Mouse (Mus musculus) urinary bladder, postnatal 14 days (tissue): ENCODE measurements around the gene Gm20509.
"Not testable (repeated sequence)": the region's sequence is repeated elsewhere in the genome, so short reads cannot be mapped to it uniquely, and the experiment has no call there.

ENCODE experiments used
- DNase-seq: peaks from one replicate; pipeline ENCODE4 v3.0.0; 2021; ENCODE audit warnings: low spot score

Gene Gm20509

DNA sequence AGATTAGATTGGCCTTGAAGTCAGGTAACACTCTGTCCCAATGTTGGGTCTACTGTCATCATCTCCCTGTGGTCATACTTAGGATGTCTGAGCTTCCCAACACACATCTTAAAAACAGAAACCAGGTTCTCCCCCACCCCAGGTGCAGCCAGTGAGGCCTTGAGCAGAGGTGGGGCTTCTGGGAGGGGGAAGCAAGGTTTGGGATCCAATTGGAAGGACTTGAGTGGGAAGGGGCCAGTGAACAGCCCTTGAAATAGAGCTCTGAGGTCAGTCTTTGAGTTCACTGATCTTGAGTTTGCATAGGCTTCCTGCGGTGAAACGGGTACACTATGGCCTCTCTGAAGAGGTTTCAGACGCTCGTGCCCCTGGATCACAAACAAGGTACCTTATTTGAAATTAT is at the start of gene Gm20509:
TSS of gene Gm20509 (plus strand) at position 290 of the 400 bp plus-strand sequence.
- DNase-seq: no peak

- no peak for DNase-seq
Observed at GRCm38 (mm10) chr9:73055441-73055911, 46.8 kb upstream of the Gm20509 start.

DNA sequence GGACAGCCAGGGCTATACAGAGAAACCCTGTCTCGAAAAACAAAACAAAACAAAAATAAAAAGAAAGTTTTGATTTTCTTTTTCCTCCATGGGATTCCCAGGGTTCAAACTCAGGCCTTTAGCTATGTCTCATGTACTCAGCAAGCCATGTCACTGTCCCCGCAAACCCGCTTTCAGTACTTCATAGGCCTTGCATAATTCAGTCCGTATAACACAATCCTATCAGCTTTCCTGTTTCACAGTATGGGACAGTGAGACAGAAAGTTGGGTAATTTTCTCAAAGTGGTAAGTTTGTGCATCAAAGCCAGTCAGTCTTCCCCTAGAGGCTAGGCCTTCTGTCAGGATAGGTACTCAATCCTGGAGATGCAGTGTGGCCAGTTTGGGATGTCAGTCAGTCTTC is 43.0 kb upstream of the Gm20509 start:
- no peak for DNase-seq

DNA sequence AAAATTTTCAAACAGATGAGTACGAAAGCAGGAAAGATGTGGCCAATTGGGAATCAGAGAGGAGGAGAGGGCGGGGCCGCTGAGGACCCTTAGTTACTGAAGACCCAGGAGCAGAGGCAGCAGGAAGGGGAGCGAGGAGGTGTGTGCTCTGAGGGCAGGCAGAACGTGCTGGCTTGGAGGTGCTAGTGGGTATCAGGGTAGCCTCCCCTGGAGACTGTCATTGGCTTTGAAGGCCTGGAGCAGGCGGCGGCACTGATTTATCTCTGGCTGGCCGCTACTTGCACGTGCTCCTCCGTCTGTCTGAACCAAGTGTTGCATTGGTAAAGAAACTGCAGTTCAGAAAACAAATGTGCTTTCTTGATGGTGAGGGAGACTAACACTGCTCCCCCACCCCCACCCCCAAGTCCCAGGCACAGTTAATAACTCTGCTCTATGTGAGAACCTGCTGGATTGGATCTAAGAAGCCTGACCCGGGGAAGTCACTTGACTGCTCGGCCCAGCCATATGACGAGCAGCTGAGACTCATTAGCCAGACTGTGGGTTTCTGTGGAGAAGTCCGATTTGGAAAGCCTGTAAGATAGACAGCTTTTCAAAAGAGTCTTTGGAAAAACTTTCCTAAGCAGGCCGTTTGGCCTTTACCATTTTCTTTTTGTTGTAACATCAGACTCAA is 38.5 kb upstream of the Gm20509 start:
- DNase-seq: no peak

- no peak for DNase-seq
Observed at GRCm38 (mm10) chr9:73067086-73067485, 35.2 kb upstream of the Gm20509 start.

- peak; percentile 28 for DNase-seq
Observed at GRCm38 (mm10) chr9:73068230-73068679, 34.0 kb upstream of the Gm20509 start.

DNA sequence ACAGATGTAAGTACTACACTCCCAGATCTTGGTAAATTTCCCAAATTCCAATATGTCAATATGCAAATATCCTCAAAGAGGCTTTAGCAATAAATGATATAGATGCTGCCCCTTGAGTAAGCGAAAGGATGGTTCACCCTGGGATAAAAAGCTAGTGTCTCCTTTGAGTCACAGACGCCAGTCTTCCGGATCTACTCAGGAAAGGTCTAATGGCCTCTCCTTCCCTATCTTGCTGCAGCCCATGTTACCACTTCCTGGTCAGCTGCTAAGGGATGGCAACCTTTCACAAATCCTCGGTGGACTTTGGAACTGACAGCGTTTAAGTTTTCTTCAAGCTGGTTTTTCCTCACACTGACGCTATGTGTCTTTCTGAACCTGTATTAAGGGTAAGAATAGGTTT is 33.6 kb upstream of the Gm20509 start:
- no peak for DNase-seq

DNA sequence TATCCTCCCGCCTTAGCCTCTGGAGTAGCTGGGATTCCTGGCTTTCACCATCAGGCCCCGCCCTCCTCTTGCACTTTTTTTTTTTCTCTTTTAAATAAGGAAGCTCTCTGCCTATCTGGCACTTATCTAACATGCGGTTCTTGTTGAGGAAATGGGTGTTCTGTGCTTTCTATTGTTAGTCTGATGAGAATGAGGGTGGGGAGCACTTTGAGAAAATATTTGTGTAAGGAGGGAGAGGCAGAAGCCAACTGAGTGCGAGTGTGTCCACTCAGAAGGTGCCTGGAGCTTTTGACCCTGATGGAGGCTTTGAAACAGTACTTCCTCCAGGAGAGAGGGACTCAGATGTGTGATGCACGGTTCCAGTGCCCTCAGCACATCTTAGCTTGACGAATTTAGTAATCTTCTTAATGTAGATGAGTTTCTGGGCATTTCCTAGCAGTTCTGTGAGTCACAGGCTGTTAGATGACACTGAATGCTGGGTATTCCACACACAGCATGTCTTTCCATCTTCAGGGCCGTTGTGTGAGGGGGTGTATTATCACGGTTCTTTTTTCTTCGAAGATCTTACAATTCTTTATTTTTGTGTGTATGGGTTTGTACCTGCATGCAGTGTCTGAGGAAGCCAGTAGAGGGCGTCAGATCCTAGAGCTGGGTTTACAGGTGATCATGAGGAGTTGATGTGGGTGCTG is 31.2 kb upstream of the Gm20509 start:
- no peak for DNase-seq

DNA sequence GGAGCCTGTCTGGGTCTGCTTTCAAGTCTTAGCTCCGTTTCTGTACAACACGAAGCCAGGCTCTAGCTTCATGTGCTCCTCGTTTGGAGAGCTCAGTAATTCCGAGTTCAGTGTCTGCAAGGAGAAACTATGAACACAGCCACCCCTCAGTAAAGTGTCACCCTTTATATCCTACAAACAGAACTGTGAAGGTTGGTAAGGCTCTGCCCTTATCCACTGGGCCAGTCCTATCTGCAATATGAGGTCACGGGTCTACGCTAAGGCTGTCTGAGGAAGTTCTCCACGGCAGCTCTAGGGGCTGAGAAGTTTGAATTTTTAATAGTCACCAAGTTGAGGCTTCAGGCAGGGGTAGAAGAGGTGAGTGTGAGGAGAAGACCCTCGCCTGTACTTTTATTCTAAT is 29.8 kb upstream of the Gm20509 start:
- DNase-seq: no peak

DNA sequence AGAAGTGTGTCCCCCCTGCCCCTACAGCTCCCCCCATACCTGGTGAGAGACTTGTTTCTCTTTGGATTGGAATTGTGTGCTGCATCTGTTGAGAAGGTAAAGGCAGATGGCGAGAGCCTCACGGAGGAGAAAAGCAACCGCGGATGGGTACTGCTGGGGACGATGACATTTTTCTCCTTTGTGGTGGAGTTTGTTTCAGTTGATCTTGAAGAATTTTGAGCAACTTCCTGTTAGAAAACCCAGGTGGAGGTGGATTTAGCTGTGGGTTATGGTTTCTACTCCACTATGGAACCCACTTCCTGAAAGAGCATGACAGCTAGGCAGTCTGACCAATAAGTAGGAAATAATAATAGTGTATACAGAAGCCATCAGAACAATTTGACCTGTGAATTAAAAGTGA is 29.1 kb upstream of the Gm20509 start:
- no peak for DNase-seq

DNA sequence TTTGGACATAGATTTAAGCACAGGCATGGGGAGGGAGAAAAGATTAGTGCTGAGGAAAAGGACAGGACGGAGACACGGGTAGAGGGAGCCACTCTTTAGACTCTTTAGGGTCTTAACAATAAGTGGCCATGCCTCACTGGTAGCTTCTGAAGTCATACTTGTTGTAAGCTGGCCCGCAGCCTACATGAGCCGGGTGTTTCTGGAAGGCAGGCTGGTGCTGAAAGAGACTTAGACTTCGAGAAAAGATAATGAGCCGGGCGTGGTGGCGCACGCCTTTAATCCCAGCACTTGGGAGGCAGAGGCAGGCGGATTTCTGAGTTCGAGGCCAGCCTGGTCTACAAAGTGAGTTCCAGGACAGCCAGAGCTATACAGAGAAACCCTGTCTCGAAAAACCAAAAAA is 22.9 kb upstream of the Gm20509 start:
- DNase-seq: not testable (repeated sequence)

DNA sequence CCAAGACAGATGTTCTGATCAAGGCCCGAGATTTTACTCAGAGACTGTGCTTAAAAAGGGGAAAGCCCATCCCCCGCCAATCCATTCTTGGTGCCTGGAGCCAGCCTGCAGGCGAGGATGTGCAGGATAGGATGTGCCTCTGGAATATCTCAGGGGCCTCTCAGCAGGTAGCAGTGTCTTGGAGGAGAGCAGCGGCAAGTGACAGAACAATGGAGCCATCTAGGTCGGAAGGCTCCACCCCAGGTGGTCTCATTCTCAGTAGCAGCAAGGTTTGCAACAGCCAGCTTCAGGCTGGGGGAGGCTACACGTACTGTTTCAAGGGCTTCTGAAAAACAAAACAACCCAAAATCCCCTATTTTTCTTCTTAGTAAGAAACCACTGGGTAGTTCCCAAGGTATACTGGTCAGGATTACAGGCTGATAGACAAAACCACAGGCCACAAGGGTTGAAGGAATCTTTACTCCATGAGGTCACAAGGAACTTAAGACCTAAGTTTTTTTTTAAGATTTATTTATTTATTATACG is 22.4 kb upstream of the Gm20509 start:
- DNase-seq: no peak

- no peak for DNase-seq
Observed at GRCm38 (mm10) chr9:73082291-73083000, 19.8 kb upstream of the Gm20509 start.

GRCm38 (mm10) chr9:73083956-73084355 is 18.3 kb upstream of the Gm20509 start:
- no peak for DNase-seq

DNA sequence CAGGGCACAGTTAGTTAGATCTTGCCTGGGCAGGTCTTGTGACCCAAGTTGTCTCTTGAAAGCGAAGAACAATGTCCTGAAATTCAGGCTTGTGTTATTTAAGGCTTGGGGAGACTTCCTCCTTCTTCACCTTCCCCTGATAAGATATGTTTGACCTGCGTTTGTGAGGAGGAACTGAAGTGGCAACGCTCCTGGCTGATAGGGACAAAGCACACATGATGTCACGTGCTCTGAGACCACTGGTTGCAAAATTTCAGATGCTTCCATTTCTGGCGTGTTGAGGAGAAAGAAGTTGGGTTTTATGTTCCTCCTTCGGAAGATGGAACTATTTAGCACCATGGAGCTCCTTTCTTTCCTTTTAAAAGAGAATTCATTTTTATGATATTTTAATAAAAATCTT is 16.4 kb upstream of the Gm20509 start:
- no peak for DNase-seq

- DNase-seq: no peak
Observed at GRCm38 (mm10) chr9:73087121-73087520, 15.1 kb upstream of the Gm20509 start.

DNA sequence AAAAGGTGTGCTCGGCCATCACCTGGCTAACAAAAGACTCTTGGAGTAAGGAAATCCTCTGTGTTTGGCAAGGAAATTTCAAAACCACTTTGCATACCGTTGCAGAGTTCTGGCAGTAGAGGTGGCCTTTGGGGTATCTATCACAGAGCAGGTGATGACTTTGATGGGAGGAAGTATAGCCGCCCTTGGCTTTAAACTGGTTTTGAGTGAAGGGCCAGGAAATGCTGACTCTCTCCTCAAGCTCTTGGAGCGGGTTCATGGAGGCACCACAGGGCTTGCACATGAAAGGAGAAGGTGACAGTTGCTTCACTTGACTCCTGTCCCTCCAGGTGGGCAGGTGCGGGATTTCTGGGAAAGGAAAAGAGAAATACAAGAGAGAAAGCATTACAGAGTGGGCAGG is 14.7 kb upstream of the Gm20509 start:
- DNase-seq: no peak

DNA sequence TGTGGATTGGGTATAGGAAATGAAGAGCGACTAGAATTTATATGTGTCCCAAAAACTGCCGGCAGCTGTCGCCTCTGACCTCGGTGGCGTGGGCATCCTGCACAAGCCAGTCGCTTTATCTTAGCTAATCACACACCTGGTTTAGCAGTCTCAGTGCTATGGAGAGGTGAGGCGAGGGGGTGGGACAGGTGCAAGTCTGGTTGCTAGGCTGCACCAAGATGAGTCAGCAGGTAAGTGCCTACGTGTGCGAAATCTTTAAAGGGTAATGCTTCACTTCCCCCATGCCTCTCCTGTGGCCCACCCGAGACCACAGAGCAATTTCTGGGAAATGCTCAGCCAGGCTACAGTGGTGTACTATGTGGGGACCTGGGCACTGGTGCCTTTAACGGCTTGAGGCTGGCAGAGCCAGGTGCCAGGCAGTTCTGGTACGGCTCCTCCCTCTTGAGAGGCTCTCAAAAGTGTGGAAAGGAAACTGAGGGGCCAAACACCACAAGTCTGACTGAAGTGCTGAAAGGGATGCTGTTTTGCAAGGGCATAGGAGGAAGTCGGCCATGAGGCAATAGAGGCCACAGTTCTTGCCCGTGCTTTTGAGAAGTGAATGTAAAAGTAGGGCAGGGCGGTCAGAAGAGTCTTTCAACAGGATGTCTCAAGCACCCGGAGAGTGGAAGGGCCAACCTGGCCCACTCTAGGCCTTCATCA is 12.9 kb upstream of the Gm20509 start:
- DNase-seq: peak; percentile 36

GRCm38 (mm10) chr9:73090121-73090520 is 12.1 kb upstream of the Gm20509 start:
- no peak for DNase-seq

- no peak for DNase-seq
Observed at GRCm38 (mm10) chr9:73091747-73092146, 10.5 kb upstream of the Gm20509 start.

DNA sequence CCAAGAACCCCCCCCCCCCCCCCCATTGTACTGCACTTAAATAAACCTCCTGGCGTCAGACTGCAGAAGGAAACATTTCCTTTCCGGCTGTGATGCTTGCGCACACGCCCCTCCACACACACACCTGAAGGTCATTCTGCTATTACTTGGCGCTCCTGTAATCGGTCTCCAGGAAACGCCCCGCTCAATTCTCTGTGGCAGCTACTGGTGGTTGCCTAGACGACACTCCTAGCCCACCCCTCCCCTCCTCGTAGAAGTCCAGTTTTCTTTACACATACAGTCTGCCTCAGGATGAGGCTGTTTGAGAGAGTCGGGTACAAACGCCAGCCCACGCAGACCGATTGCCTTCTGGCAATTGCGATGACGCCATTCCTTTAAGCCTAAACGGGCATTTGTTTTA is 7.7 kb upstream of the Gm20509 start:
- no peak for DNase-seq

- DNase-seq: no peak
Observed at GRCm38 (mm10) chr9:73097898-73098297, 4.4 kb upstream of the Gm20509 start.
